8 mouse cellular contexts compared by ENCODE assay signal in genomic region chr13:62964640-62965311, GRCm38 (mm10). TPM values are rescaled to one million over a fixed set of nuclear protein-coding genes. Genes with fewer than 3 reads are reported as not detected.
DNase-seq lines count a peak whose midpoint lies in the region; ATAC-seq and TF ChIP-seq lines count a peak whose summit lies in the region.

Gene 2010111I01Rik (plus strand): TSS chr13:62964893.

- ATAC-seq in kidney, embryonic 14.5 days (ENCODE audit: low FRiP score, low TSS enrichment): peak; percentile 96
- ATAC-seq in limb, embryonic 15.5 days (ENCODE audit: insufficient number of reproducible peaks, low FRiP score, low TSS enrichment, low read depth): peak; percentile 89

- H3K27ac ChIP-seq in bone marrow macrophage, adult 2 months (ENCODE audit: insufficient read depth, low read depth, low read length): no peak within 1 kb of the TSS
- H3K27ac ChIP-seq in embryonic fibroblast, embryonic 13.5 days (ENCODE audit: insufficient read depth, low read length): no peak within 1 kb of the TSS
- H3K27ac ChIP-seq in kidney, embryonic 14.5 days (ENCODE audit: low read depth, low read length): no peak within 1 kb of the TSS
- H3K27ac ChIP-seq in limb, embryonic 15.5 days: peak within 1 kb of the TSS; percentile 51; the same call in 1 of the 2 replicates

- TF ChIP-seq CTCF in bone marrow macrophage, adult 2 months (IDR thresholded peaks at IDR 0.05; ENCODE audit: low read depth, low read length): no peak
- TF ChIP-seq CTCF in embryonic fibroblast, embryonic 13.5 days (IDR thresholded peaks at IDR 0.05; ENCODE audit: borderline replicate concordance, insufficient read depth, low read length): no peak

- no peaks in the 10 kb centered on the region for H3K27me3 ChIP-seq in kidney, embryonic 14.5 days (ENCODE audit: control insufficient read depth, insufficient read depth, low read length)
- no peaks in the 10 kb centered on the region for H3K27me3 ChIP-seq in limb, embryonic 15.5 days

- H3K9me3 ChIP-seq in kidney, embryonic 14.5 days (ENCODE audit: control insufficient read depth, low read length): no peaks in the 10 kb centered on the region
- no peaks in the 10 kb centered on the region for H3K9me3 ChIP-seq in limb, embryonic 15.5 days

- peak; percentile 97 for DNase-seq in A20 (ENCODE audit: low read depth, low spot score)
- peak; percentile 95 for DNase-seq in heart, adult 9 months (ENCODE audit: low spot score in 2 of 2)
- peak; percentile 91 to 98 for DNase-seq in monocyte, adult 2 months (ENCODE audit: low read depth in 1 of 2, low spot score in 2 of 2)
- DNase-seq in spleen, postnatal 36 days (ENCODE audit: low spot score in 2 of 2): peak; percentile 95 to 96

- peak within 1 kb of the TSS; percentile 57 for H3K9ac ChIP-seq in kidney, embryonic 14.5 days (ENCODE audit: low read depth, low read length)
- H3K9ac ChIP-seq in limb, embryonic 15.5 days: peak within 1 kb of the TSS; percentile 57

- H3K36me3 ChIP-seq in kidney, embryonic 14.5 days (ENCODE audit: control insufficient read depth, insufficient read depth, low read length): no peaks in the 10 kb centered on the region
- no peaks in the 10 kb centered on the region for H3K36me3 ChIP-seq in limb, embryonic 15.5 days

- TF ChIP-seq POLR2A in bone marrow macrophage, adult 2 months (IDR thresholded peaks at IDR 0.05; ENCODE audit: borderline replicate concordance, low read depth, low read length): no peak
- peak; percentile 92 for TF ChIP-seq POLR2A in embryonic fibroblast, embryonic 13.5 days (IDR thresholded peaks at IDR 0.05; ENCODE audit: low read depth, low read length)

- WGBS in kidney, embryonic 14.5 days: 2% methylated on average over 41 of the region's 41 CpGs
- WGBS in limb, embryonic 15.5 days: under 1% methylated on average over 41 of the region's 41 CpGs

- peak within 1 kb of the TSS; percentile 77 for H3K4me3 ChIP-seq in bone marrow macrophage, adult 2 months (ENCODE audit: insufficient read depth, low read length)
- H3K4me3 ChIP-seq in embryonic fibroblast, embryonic 13.5 days (ENCODE audit: insufficient read depth, low read length): peak within 1 kb of the TSS; percentile 74
- peak within 1 kb of the TSS; percentile 63 for H3K4me3 ChIP-seq in kidney, embryonic 14.5 days (ENCODE audit: low read length)
- H3K4me3 ChIP-seq in limb, embryonic 15.5 days: peak within 1 kb of the TSS; percentile 89

- H3K4me1 ChIP-seq in bone marrow macrophage, adult 2 months (ENCODE audit: control insufficient read depth, insufficient read depth, low read length): peaks cover 9% of the 10 kb centered on the region
- no peaks in the 10 kb centered on the region for H3K4me1 ChIP-seq in embryonic fibroblast, embryonic 13.5 days (ENCODE audit: control insufficient read depth, insufficient read depth, low read length)
- H3K4me1 ChIP-seq in kidney, embryonic 14.5 days (ENCODE audit: control insufficient read depth, insufficient read depth, low read length): no peaks in the 10 kb centered on the region
- H3K4me1 ChIP-seq in limb, embryonic 15.5 days: peaks cover 8% of the 10 kb centered on the region; the same call in 1 of the 2 replicates

- H3K4me2 ChIP-seq in kidney, embryonic 14.5 days (replicated peaks; ENCODE audit: low read depth, low read length): peak within 1 kb of the TSS; percentile 63
- peak within 1 kb of the TSS; percentile 82 for H3K4me2 ChIP-seq in limb, embryonic 15.5 days

RNA-seq across cellular contexts. Expression of gene 2010111I01Rik, which starts in this region (rescaled TPM):
- polyA plus RNA-seq in bone marrow macrophage, adult 2 months (2012; ENCODE audit: insufficient read depth, insufficient read length, missing spikeins): 117 and 123 TPM in 2 replicates
- 174 and 184 TPM in 2 replicates for polyA plus RNA-seq in embryonic fibroblast, embryonic 13.5 days (2011; ENCODE audit: insufficient read length, low read depth, missing spikeins)
- 132 and 153 TPM in 2 replicates for polyA plus RNA-seq in kidney, embryonic 14.5 days (2014; fragmentation: Nextera tagmentation; extraction: Ambion mirVana)
- 240 and 248 TPM in 2 replicates for polyA plus RNA-seq in limb, embryonic 15.5 days (2015; fragmentation: Nextera tagmentation; extraction: Ambion mirVana)
